Mouse (Mus musculus) activated CD4-positive, CD25-positive, alpha-beta regulatory T cell (primary cell): Measurements from ENCODE around the gene Foxs1. TPM values are rescaled to one million over a fixed set of nuclear protein-coding genes. Genes with fewer than 3 reads are reported as not detected.

Experiments used
- polyA plus RNA-seq, 2 experiments: library from polyadenylated mRNA; unstranded; fragments of 100-300 nt; shearing (Covaris generic); gene quantifications; one replicate each; pipeline ENCODE4 v1.2.1; 2017

The Foxs1 gene
- polyA plus RNA-seq: not detected

DNA sequence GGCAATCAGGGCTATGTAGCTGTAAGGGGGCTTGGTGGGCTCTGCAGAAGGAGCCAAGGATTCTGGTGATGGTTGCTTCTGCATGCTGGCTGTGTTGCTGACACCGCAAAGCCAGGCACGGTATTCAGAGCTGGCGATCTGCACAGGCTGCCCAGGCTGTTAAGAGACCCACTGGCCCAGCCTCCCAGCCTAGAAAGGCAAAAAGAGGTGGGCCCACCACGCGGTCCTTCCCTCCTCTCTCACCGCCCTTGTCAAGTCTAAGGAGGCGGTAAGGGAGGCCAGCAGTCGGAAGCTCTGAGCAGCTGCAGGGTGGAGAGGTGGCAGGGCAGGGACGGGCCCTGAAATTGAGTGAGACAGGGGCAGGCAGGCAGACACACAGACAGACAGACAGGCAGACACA is at the start of gene Foxs1:
TSS of gene Foxs1 (minus strand) at position 161 of the 400 bp plus-strand sequence.

DNA sequence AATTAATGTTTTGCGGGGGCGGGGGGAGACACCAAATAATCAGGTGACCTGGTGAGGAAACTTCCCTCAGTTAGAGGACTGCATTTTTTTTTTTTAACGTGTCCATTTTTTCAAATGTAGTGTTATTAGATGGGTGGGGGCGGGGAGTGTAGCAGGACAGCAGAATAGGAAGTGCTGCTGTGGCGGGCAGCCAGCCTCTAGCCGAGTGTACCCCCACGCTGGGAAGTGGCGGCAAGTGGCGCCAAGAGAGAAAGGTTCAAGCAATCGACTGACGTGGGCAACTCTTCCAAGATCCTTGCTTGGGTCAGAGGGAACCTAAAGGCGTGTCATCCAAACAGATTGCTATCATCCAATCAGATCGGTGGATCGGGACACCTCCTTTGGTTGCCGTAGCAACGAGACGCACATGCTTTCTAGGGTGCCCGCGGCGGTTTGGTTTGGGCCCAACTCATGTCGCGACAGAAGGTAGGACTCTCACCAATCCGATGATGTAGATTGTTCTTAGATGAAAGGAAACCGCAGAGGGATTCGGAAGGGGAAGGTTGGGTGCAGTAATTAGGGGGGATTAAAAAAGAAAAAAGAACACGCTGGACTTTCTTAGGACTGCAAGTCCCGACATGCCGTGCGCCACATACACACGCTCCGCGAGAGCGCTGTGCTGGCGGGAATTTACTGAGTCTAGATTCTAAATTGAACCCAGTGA is 29.2 kb upstream of the Foxs1 start, which contains the start of gene Ttll9:
TSS of gene Ttll9 (plus strand) at position 395 of the 703 bp plus-strand sequence.

DNA sequence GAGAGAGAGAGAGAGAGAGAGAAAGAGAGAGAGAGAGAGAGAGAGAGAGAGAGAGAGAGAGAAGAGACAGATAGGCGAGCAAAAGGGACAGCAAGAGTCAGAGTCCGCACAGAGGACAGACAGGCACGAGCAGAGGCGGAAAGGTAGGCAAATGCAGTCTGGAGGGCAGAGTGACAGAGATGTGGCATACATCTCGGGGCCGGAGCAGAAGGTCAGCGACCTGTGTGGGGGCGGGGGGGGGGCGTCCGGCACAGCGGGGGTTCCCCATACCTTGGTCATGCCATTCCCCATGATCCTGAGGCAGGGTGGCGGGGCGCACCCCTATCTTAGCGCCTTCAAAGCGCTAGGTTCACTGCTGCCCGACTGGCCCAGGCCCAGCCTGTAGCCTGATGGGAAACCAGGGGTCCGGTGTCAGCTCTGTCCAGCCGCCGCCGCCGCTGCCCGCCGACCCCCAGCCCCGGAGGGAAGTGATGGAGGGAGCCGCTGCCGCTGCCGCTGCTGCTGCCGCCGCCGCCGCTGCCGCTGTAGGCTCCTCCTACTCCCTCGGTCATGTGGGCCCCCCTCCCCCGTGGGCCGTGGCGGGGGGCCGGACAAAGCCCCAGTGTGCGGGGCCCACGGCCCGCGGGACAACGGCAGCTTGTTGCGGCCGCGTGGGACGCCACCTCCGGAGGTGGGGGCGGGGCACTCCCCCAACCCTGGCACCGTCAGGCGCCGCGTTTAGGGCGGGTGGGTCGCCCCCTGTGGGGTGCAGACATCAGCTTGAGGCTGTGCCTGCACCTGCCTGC is 18.2 kb upstream of the Foxs1 start, which contains the start of gene Dusp15:
TSS of gene Dusp15 (minus strand) at position 634 of the 785 bp plus-strand sequence.

DNA sequence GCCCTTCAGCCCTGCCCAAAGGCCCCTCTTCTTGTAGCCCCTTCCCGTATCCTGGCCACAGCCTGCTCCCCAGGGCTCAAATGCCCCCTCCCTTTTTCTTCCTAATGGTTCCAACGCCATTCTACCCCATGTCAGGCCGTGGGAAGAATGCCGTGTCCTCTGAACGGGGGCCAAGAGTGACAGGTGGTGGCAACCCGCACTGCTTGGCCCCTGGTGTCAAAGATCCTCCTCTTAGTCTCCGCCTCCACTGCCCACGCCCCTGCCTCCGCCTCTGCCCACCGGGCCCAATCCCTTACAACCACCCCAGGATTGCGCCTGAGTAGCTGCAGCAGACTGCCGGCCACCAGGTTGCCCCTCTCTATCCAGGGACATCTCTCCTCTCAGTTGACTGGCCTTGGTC is 22.0 kb downstream of the Foxs1 start, which contains the start of gene Mylk2:
TSS of gene Mylk2 (plus strand) at position 322 of the 400 bp plus-strand sequence.

Other genes starting within 250 kb of the Foxs1 start
- 1 to 10 TPM; 3.7 to 5.9 TPM for gene Mcts2, start 246.2 kb downstream of the Foxs1 start, polyA plus RNA-seq
- gene Id1, start 197.0 kb downstream of the Foxs1 start, polyA plus RNA-seq: 1 to 10 TPM in 1 of 2 experiments, not detected in 1; 1.3 TPM
- under 1 TPM in 1 of 2 experiments, not detected in 1; 0.97 TPM for gene Cox4i2, start 179.0 kb downstream of the Foxs1 start, polyA plus RNA-seq
- gene Bcl2l1, start 101.5 kb downstream of the Foxs1 start, polyA plus RNA-seq: 10 to 100 TPM; 53.8 to 70.8 TPM
- 10 to 100 TPM; 12.5 to 18.7 TPM for gene Tpx2, start 85.2 kb downstream of the Foxs1 start, polyA plus RNA-seq
- gene Mylk2, start 21.9 kb downstream of the Foxs1 start, polyA plus RNA-seq: not detected
- not detected for gene Dusp15, start 18.5 kb upstream of the Foxs1 start, polyA plus RNA-seq
- gene Ttll9, start 29.3 kb upstream of the Foxs1 start, polyA plus RNA-seq: 1 to 10 TPM in 1 of 2 experiments, under 1 TPM in 1; 0.47 to 1.5 TPM
- gene Pdrg1, start 82.2 kb upstream of the Foxs1 start, polyA plus RNA-seq: 100 to 1,000 TPM; 125 to 167 TPM
- gene Xkr7, start 98.6 kb upstream of the Foxs1 start, polyA plus RNA-seq: not detected
- not detected for gene Ccm2l, start 132.7 kb upstream of the Foxs1 start, polyA plus RNA-seq
- 1 to 10 TPM in 1 of 2 experiments, under 1 TPM in 1; 0.66 to 2.5 TPM for gene Hck, start 175.3 kb upstream of the Foxs1 start, polyA plus RNA-seq
- 10 to 100 TPM; 38.1 to 51.4 TPM for gene Tm9sf4, start 228.1 kb upstream of the Foxs1 start, polyA plus RNA-seq